Mouse (Mus musculus) CD8-positive naive resting alpha-beta T cell, adult 57 days (primary cell): Measurements from ENCODE around the gene Abcb7. TPM values are rescaled to one million over a fixed set of nuclear protein-coding genes. Genes with fewer than 3 reads are reported as not detected.

ENCODE experiments used
- total RNA-seq: library from RNA; stranded (reverse); gene quantifications from one replicate; pipeline ENCODE4 v1.2.4, GENCODE M21; 2023

The Abcb7 gene
- total RNA-seq, result 23.8 TPM

GRCm38 (mm10) chrX:104413183-104413983 is at the start of gene Abcb7:
Gene Abcb7 (minus strand): TSS chrX:104413856.

Other genes with a start within 250 kb of the Abcb7 start
- not detected for gene Nexmif, start 212.7 kb downstream of the Abcb7 start, total RNA-seq
- gene Uprt, start 69.0 kb upstream of the Abcb7 start, total RNA-seq, result 12.2 TPM